Mouse (Mus musculus): ENCODE measurements around the gene Dyrk1a. TPM values are rescaled to one million over a fixed set of nuclear protein-coding genes. Genes with fewer than 3 reads are reported as not detected.

Gene Dyrk1a
- polyA plus RNA-seq, 1 experiment from 2014 or later, result 12.7 TPM

DNA sequence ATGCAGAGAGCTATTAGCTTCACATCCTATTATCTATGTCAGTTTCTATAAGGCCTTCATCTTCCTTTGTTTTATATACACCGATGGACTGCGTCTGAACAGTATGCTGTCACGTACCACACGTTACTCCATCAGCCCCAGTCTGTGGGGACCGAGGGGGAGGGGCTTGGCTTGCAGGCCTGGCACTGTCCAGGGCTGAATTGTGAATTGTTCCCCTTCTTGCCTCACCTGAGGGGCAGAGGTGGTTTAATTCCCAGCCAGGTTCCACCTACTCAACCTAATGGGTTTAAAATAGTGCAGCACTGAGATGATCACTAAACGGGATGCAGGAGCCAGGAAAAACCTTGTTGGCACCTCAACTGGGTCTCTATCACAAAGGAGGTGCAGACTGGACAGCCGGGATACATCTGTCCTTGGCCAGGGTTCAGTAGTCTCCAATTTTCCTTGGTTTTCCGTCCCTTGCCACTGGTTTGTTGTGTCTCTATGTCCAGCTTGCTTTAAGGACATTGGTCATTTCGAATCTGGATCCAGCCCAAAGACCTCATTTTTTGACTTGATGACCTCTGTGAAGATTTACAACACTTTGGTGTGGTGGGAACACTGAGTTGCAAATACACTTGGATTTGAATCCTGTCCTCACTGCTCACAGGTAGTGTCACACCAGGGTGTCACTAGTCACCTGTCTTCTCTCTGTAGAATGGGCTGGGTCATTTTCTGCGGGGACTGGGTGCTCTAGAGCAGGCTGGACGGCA lies 2.8 kb upstream of the Dyrk1a start:
- H3K9me3 ChIP-seq (replicated peaks), result no peaks in the 10 kb centered on the region
- ATAC-seq, result no peak
- no peaks in the 10 kb centered on the region for H3K27me3 ChIP-seq
- no peak overlapping the region for H3K4me2 ChIP-seq
- no peak overlapping the region for H3K9ac ChIP-seq
- peaks cover 13% of the 10 kb centered on the region for H3K4me1 ChIP-seq
- 88% methylated on average over 11 of the region's 11 CpGs for WGBS
- H3K27ac ChIP-seq, result no peak overlapping the region
- no peaks in the 10 kb centered on the region for H3K36me3 ChIP-seq (ENCODE audit: poor library complexity, severe bottlenecking)
- H3K4me3 ChIP-seq, result no peak overlapping the region

DNA sequence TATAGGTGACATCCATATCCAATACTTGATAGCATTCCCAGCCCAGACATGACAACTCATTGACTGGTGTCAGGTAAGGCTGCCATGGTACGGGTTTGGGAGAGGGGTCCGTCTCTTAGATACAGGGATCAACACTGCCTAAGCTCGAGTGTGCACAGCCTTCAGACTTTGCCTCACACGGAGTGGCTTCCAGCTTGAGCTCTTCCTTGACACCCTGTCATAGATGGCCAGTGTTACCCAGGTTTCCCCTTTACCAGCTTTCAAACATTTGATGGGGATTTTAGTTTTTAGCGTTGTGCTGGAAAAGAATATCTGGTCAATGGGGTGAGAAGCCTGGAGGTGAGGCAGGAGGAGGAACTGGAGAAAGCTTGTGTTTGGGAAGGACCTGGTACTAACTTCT lies 2.1 kb upstream of the Dyrk1a start:
- WGBS, result 72% methylated on average over 5 of the region's 5 CpGs
- peak overlapping the region; percentile 72; the same call in 1 of the 2 replicates for H3K9ac ChIP-seq
- H3K4me2 ChIP-seq, result peak overlapping the region; percentile 66; the same call in 1 of the 2 replicates

DNA sequence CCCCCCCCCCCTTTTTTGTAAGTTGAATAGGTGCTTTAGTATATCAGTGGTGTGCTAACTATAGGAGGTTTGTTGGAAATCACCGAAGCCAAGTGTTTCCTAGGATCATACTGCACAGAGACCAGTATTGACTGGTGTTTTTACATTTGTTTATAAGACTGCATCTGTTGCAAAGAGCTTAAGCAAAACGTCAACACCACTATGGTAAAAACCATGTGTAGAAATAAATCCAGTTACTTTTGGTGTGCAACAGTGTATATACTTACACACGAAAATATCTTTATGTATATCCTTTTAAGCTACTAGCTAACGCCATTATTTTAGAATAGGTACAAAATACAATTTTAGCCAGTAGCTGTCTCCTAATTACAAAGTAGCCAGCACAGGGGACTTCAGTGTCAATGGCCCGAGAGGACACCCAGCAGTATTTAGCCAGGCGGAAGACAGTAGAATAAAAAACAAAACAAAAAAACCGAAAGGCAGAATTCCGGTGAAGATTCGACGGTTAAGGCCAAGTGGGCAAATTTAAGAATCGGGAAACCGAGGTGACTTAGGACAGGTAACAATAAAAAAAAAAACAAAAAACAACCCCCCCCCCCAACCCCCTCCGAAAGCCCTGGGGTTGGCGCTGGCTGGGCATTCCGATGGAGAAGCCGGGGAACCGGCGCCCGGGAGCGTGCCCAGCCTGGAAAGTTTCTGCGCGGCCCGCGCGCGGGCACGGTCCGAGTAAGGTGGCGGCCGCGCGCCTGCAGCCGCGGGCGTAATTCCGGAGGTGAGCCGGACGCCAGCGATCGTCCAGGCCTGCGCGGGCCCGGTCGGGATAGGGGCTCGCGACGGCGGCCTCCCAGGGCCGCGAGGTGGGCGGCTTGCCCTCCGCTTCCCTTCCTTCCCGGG lies 1.2 kb upstream of the Dyrk1a start:
- Histone ChIP-seq H3K36me3 (ENCODE audit: poor library complexity, severe bottlenecking) (no peaks in the 10 kb centered on the region), H3K9me3 (replicated peaks) (no peaks in the 10 kb centered on the region), H3K9ac (peak overlapping the region; percentile 72), H3K27ac (peak overlapping the region; percentile 100), H3K4me2 (peak overlapping the region; percentile 66), H3K4me1 (peaks cover 28% of the 10 kb centered on the region), H3K4me3 (peak overlapping the region; percentile 99), H3K27me3 (no peaks in the 10 kb centered on the region)
- peak; percentile 57 for ATAC-seq
- WGBS, result 3% methylated on average over 36 of the region's 53 CpGs

More for the DNA sequence above, 2.1 kb upstream of the Dyrk1a start:
- Histone ChIP-seq H3K27me3 (no peaks in the 10 kb centered on the region), H3K27ac (no peak overlapping the region), H3K4me3 (no peak overlapping the region), H3K4me1 (peaks cover 20% of the 10 kb centered on the region), H3K36me3 (ENCODE audit: poor library complexity, severe bottlenecking) (no peaks in the 10 kb centered on the region), H3K9me3 (replicated peaks) (no peaks in the 10 kb centered on the region)
- ATAC-seq, result no peak

- WGBS, result 0% methylated on average over 37 of the region's 88 CpGs
- Histone ChIP-seq H3K36me3 (ENCODE audit: poor library complexity, severe bottlenecking) (no peaks in the 10 kb centered on the region), H3K9ac (peak overlapping the region; percentile 100), H3K4me2 (peak overlapping the region; percentile 71), H3K4me3 (peak overlapping the region; percentile 99), H3K9me3 (replicated peaks) (no peaks in the 10 kb centered on the region), H3K27me3 (no peaks in the 10 kb centered on the region), H3K4me1 (peaks cover 42% of the 10 kb centered on the region), H3K27ac (peak overlapping the region; percentile 100)
- peak; percentile 22 for ATAC-seq
Observed at GRCm38 (mm10) chr16:94570361-94571041, 691 bp downstream of the Dyrk1a start.

DNA sequence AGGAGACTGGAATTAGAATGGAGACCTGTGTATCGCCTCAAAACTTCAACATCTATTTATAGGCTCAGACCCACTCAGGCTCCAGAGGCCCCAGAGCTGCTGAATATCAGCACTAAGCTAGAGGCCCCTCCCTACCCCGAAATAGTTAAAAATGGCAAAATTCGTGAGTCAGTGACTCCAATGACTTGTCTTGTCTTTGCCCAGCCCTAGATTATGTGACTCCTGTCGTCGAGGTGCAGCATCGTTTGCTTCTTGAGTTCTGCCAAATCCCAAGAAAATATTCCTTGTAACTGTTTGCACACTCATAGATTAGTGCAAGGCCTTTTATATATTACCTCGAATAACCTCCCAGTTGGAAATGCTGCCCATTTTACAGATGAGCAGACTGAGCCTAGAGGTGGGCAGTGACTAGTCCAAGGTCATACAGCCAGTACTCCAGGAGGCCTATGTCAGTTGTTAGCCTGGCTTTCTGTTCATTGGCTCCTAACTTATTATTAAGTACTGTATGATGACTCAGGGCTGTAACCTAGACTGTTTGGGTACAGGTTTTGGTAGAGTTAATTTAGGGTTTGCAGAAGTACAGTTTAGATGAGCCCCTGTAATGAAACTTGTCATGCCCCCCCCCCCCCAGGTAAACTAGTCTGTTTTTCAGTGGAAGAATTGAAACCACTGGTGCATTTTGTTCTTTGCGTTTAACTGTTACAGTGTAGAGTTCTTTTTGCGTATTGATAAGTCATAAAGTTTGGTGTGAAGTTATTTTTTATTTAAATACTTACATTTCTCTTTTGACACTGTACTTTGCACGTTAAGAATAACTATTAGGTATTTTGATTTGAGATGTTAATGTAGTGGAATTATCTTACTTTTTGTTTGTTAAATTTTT lies 1.5 kb downstream of the Dyrk1a start:
- Histone ChIP-seq H3K9me3 (replicated peaks) (no peaks in the 10 kb centered on the region), H3K4me3 (peak overlapping the region; percentile 99), H3K27me3 (no peaks in the 10 kb centered on the region), H3K9ac (peak overlapping the region; percentile 100), H3K4me1 (peaks cover 51% of the 10 kb centered on the region), H3K36me3 (ENCODE audit: poor library complexity, severe bottlenecking) (no peaks in the 10 kb centered on the region), H3K4me2 (peak overlapping the region; percentile 71), H3K27ac (peak overlapping the region; percentile 100)
- ATAC-seq, result no peak
- 31% methylated on average over 10 of the region's 10 CpGs for WGBS

DNA sequence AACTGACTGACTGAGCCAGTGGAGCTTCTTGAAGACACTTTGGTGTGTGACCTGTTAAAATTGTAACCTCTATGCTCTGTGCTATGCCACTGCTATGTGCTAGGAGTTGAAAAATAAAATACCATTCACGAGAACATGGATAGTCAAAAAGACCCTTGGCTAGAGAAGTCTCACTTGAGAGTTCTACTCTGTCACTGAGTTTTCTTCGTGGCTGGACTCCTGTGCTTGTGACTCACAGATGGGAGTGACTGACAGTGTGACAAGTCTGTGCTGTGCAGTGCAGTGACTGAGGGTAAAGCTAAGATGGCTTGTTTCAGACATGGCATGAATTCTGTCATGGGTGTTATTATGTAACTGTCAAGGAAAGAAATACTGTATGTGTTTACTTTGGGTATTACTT lies 2.6 kb downstream of the Dyrk1a start:
- H3K27ac ChIP-seq, result no peak overlapping the region
- H3K27me3 ChIP-seq, result no peaks in the 10 kb centered on the region
- H3K4me3 ChIP-seq, result peak overlapping the region; percentile 23; the same call in 1 of the 2 replicates
- H3K4me1 ChIP-seq, result peaks cover 61% of the 10 kb centered on the region
- peak overlapping the region; percentile 53 for H3K4me2 ChIP-seq
- no peaks in the 10 kb centered on the region for H3K9me3 ChIP-seq (replicated peaks)
- 41% methylated on average over 2 of the region's 2 CpGs for WGBS
- no peak for ATAC-seq
- H3K36me3 ChIP-seq (ENCODE audit: poor library complexity, severe bottlenecking), result no peaks in the 10 kb centered on the region
- peak overlapping the region; percentile 38 for H3K9ac ChIP-seq

DNA sequence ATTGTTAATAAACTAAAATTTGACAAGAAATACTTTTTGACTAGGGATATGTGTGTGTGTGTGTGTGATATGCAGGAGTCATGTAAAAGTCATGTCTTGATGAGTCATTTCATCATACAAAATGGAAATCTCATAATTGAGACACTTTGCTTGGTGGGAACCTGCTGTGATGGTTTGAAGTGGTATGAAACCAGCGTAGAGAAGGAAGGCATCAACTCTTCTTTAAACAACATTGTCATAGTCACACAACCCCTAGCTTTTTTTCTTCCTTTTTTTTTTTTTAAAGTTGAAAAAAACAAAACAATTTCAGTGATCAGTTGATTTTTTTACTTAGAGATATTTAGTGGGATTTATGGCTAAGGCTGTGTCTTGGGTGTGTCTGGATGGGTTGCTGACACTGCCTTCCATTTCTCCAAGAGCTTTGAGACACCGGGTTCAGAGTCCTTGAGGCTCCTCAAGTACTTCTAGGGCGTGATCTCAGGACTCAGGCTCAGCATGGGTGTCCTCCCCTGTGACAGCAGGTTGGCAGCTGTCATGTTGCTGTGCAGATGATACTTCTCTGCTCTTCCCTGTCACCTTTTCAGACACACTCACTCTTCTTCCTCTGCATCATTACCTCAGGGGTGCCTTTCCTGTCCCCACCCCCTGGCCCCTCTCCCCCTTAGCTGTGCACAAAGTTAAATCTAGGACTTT lies 4.4 kb downstream of the Dyrk1a start:
- Histone ChIP-seq H3K27me3 (no peaks in the 10 kb centered on the region), H3K4me3 (no peak overlapping the region), H3K9ac (no peak overlapping the region), H3K9me3 (replicated peaks) (no peaks in the 10 kb centered on the region), H3K4me2 (no peak overlapping the region), H3K27ac (no peak overlapping the region), H3K4me1 (peaks cover 64% of the 10 kb centered on the region), H3K36me3 (ENCODE audit: poor library complexity, severe bottlenecking) (no peaks in the 10 kb centered on the region)
- WGBS, result 77% methylated on average over 3 of the region's 3 CpGs
- no peak for ATAC-seq

DNA sequence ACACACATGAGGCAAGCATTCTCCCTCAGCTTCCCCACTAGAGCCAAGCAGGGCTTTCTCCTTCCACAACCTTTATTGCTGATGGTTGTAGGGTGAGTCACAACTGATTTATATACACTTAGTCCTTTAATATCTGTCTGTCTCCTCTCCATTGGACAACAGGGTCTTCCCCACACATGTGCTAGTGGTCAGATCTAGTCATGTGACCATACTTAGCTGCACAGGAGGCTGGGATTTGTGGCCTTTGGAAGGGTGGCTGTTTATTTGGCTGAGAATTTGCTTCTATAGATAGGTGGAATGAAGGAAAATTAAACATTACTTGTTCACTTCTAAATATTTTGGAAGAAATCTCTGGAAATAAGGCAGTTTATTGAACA lies 4.9 kb downstream of the Dyrk1a start:
- no peaks in the 10 kb centered on the region for H3K9me3 ChIP-seq (replicated peaks)
- peaks cover 69% of the 10 kb centered on the region for H3K4me1 ChIP-seq
- no peak overlapping the region for H3K27ac ChIP-seq
- H3K4me3 ChIP-seq, result no peak overlapping the region
- H3K4me2 ChIP-seq, result no peak overlapping the region
- no peak overlapping the region for H3K9ac ChIP-seq
- H3K36me3 ChIP-seq (ENCODE audit: poor library complexity, severe bottlenecking), result no peaks in the 10 kb centered on the region
- no peak for ATAC-seq
- H3K27me3 ChIP-seq, result no peaks in the 10 kb centered on the region

DNA sequence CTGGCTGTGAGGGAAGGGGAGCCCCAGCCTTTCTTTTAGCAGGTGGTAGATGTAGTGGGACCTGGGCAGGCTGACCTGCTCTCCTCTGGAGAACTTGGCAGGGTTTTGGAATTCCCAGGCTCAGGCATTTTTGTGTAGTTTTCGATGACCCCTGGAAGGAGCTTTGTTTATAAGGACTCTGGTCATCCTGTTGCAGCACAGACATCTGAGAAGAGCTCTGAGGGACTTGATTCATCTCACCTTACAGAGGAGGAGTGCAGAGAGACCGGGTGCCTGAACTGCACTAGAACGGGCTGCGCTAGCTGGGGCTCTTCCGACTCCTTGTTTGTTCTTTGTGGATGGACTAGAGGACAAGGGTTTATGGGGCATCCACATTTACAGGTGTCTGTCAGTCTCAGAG lies 5.9 kb downstream of the Dyrk1a start:
- H3K4me3 ChIP-seq, result no peak overlapping the region
- H3K9me3 ChIP-seq (replicated peaks), result no peaks in the 10 kb centered on the region
- H3K4me1 ChIP-seq, result peaks cover 76% of the 10 kb centered on the region
- 88% methylated on average over 5 of the region's 5 CpGs for WGBS
- H3K27ac ChIP-seq, result no peak overlapping the region; the same call in 1 of the 2 replicates
- ATAC-seq, result no peak
- H3K9ac ChIP-seq, result no peak overlapping the region
- no peaks in the 10 kb centered on the region for H3K36me3 ChIP-seq (ENCODE audit: poor library complexity, severe bottlenecking)
- H3K4me2 ChIP-seq, result no peak overlapping the region
- H3K27me3 ChIP-seq, result no peaks in the 10 kb centered on the region

DNA sequence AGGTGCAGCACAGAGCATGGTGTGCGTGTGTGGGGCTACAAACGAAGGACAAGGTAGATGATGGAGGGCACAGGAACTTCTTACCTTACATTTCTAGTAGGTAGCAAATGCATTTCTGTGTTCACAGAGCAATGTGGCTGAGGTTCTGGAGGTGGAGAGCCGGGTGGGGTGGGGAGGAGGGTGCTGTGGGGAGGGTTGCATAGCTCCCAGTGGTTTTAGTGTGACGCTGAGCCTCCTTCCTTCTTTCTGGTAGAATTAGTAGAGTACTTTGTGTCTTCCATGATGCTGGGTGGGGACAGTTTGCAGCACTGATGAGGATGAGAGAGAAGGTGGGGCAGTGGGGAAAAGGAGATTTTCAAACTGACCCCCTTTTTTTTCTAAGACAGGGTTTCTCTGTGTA lies 9.5 kb downstream of the Dyrk1a start:
- H3K9me3 ChIP-seq (replicated peaks), result no peaks in the 10 kb centered on the region
- H3K4me2 ChIP-seq, result no peak overlapping the region
- no peak overlapping the region for H3K4me3 ChIP-seq
- 95% methylated on average over 4 of the region's 4 CpGs for WGBS
- H3K4me1 ChIP-seq, result peaks cover 55% of the 10 kb centered on the region
- no peaks in the 10 kb centered on the region for H3K36me3 ChIP-seq (ENCODE audit: poor library complexity, severe bottlenecking)
- H3K27me3 ChIP-seq, result no peaks in the 10 kb centered on the region
- no peak overlapping the region for H3K27ac ChIP-seq
- no peak for ATAC-seq
- no peak overlapping the region for H3K9ac ChIP-seq

Measured in forebrain, embryonic 13.5 days (tissue).